Mouse (Mus musculus) thymus, adult 2 months (tissue): ENCODE results near the gene Depdc5. TPM values are rescaled to one million over a fixed set of nuclear protein-coding genes. Genes with fewer than 3 reads are reported as not detected.
"Not testable (repeated sequence)": the region's sequence is repeated elsewhere in the genome, so short reads cannot be mapped to it uniquely, and the experiment has no call there.

Experiments
- DNase-seq: peaks from one replicate; pipeline ENCODE4 v3.0.0; 2021
- H3K27ac ChIP-seq: fragments of 200-500 bp; 2 replicates; pipeline ENCODE4 v1.5.1; 2012; ENCODE audit warnings: low read length, control low read depth; ENCODE audit not compliant: control insufficient read depth, insufficient read depth
- H3K27me3 ChIP-seq: fragments of 200-500 bp; 2 replicates; pipeline ENCODE4 v1.6.1; 2012; ENCODE audit warnings: mild to moderate bottlenecking, low read length, moderate library complexity, mixed read lengths; ENCODE audit not compliant: control insufficient read depth, insufficient read depth
- H3K36me3 ChIP-seq: fragments of 200-500 bp; 2 replicates; pipeline ENCODE4 v1.6.1; 2012; ENCODE audit warnings: mild to moderate bottlenecking, low read length, moderate library complexity; ENCODE audit not compliant: control insufficient read depth, insufficient read depth
- H3K4me1 ChIP-seq: fragments of 200-500 bp; replicated peaks from 2 replicates; pipeline ENCODE4 v1.6.1; 2012; ENCODE audit warnings: low read length; ENCODE audit not compliant: control insufficient read depth, insufficient read depth
- H3K4me3 ChIP-seq: fragments of 200-500 bp; 2 replicates; pipeline ENCODE4 v1.5.1; 2012; ENCODE audit warnings: mild to moderate bottlenecking, low read length, control low read depth, moderate library complexity; ENCODE audit not compliant: control insufficient read depth, insufficient read depth
- CTCF ChIP-seq: fragments of 200-500 bp; IDR thresholded peaks from 2 replicates; pipeline ENCODE4 v1.5.1; 2012; ENCODE audit warnings: mild to moderate bottlenecking, control low read depth, low read length, moderate library complexity, borderline replicate concordance; ENCODE audit not compliant: control insufficient read depth, poor library complexity, insufficient read depth; ENCODE audit errors: extremely low read depth
- POLR2A ChIP-seq: fragments of 200-500 bp; IDR thresholded peaks from 2 replicates; pipeline ENCODE4 v1.6.1; 2012; ENCODE audit warnings: mild to moderate bottlenecking, low read length, control low read depth, moderate library complexity; ENCODE audit not compliant: control insufficient read depth, poor library complexity, insufficient read depth; ENCODE audit errors: extremely low read depth
- WGBS: fragments of 180-500 bp; shearing (Covaris S2); methylation state at CpG from one replicate; pipeline ENCODE4 v1.1.7; 2018; 5-methylcytosine and 5-hydroxymethylcytosine counted together
- polyA plus RNA-seq: library from polyadenylated mRNA; depleted of rRNA; stranded (reverse); fragments of >200 nt; gene quantifications from 2 replicates; pipeline ENCODE4 v1.2.3, GENCODE M21; 2012

Depdc5 gene
- polyA plus RNA-seq, 1 experiment, result 25.1 TPM

GRCm38 (mm10) chr5:33024474-33024873 is 161.0 kb downstream of the Depdc5 start:
- Histone ChIP-seq H3K36me3 (peaks cover 17% of the 10 kb centered on the region), H3K4me1 (peaks cover 2% of the 10 kb centered on the region), H3K27me3 (no peaks in the 10 kb centered on the region), H3K4me3 (no peak overlapping the region), H3K27ac (no peak overlapping the region)
- TF ChIP-seq CTCF, result no peak
- DNase-seq, result no peak
- 85% methylated on average over 5 of the region's 5 CpGs for WGBS

GRCm38 (mm10) chr5:33028656-33029055 is 165.2 kb downstream of the Depdc5 start:
- Histone ChIP-seq H3K4me3 (no peak overlapping the region), H3K27ac (no peak overlapping the region), H3K27me3 (no peaks in the 10 kb centered on the region), H3K36me3 (peaks cover 14% of the 10 kb centered on the region), H3K4me1 (no peaks in the 10 kb centered on the region)
- WGBS, result 93% methylated on average over 2 of the region's 2 CpGs
- TF ChIP-seq CTCF (no peak), POLR2A (no peak)
- no peak for DNase-seq

DNA sequence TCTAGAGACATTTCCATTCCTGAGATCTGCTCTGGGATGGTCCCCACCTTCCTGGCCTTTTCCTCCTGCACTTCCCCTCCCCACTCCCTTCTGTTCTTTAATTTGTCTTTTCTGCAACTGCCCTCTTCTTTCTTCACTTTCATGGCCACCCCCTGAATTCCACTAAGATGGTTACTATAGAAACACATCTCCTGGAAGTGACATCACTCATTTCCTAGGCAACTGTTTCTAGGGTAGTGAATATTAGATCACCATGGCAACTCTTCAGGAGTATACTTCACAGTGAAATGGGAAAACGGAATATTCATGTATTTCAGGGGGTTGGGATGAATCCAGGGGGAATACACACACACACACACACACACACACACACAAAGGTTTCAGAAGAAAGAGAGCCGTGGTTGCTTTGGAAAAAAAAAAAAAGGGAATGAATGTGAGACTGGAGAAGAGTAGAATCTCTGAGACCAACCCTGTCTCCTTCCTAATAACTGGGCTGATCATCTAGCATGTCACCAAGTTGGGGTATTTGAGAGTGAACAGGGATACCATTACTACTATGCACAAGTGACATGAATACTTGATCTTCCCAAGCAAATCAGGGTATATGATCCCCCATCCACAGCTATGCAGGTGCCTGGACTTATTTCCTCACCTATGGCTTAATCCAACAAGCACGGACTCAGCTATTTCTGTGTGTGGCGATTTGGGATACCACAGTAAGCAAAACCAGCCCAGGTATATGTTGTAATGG is 167.1 kb downstream of the Depdc5 start:
- Histone ChIP-seq H3K27ac (no peak overlapping the region), H3K27me3 (no peaks in the 10 kb centered on the region), H3K4me3 (no peak overlapping the region), H3K36me3 (peaks cover 7% of the 10 kb centered on the region), H3K4me1 (no peaks in the 10 kb centered on the region)
- no peak for TF ChIP-seq POLR2A
- no peak for TF ChIP-seq CTCF
- WGBS, result 89% methylated on average over 4 of the region's 4 CpGs
- no peak for DNase-seq

DNA sequence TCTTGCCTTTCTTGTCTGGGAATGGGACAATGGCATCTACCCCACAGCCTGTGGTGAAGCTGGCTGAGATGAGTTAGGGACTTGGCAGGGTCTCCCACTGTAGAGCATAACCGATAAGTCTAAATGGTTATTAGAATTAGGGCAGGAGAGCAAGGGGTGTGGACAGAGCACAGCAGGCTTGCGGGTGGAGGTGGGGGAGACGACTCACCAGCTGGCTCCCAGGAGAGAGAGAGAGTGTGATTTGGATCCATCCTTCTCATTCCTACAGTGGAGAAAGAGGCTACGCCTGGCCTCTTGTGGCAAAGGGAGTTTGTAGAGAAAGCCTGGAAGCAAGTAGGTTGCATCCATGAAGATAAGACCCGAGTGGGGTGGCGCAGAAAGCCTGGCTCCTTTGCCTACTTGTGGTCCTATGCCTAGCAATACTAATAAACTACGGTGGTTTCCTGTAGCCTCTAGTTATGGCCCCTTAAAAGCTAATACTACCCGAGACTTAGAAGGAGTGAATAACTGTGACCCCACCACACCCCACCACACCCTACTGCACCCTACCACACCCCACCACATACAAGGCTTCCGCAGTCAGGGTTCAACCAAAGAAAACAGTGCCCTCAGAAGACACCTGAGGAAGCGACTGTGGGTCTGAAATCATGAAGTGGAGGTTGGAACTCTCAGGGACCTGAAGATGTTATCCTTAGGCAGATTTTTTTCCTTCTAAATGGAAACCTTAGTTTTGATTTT is 168.7 kb downstream of the Depdc5 start:
- Histone ChIP-seq H3K27me3 (no peaks in the 10 kb centered on the region), H3K36me3 (no peaks in the 10 kb centered on the region), H3K27ac (no peak overlapping the region), H3K4me1 (no peaks in the 10 kb centered on the region), H3K4me3 (no peak overlapping the region)
- WGBS, result 94% methylated on average over 10 of the region's 10 CpGs
- no peak for DNase-seq
- TF ChIP-seq CTCF (no peak), POLR2A (no peak)

DNA sequence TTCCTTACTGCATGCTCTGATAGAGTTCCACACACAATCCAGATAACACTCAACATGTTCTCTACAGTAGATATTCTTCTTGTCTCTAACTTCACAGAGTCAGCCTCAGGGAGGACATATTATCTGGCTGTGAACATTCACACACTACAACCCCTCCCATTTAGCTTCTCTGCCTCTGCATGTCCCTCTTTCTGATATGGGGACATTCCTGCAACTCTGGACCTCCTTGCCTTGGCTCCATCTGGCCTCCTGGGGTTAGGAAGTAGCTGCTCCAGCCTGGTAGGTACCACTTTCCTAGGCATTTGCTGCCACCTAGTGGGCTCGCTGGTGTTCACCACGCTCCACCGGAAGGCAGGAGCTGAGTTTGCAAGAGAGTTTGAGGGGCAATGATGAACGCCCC is 169.6 kb downstream of the Depdc5 start:
- Histone ChIP-seq H3K4me3 (no peak overlapping the region), H3K27me3 (no peaks in the 10 kb centered on the region), H3K4me1 (no peaks in the 10 kb centered on the region), H3K36me3 (no peaks in the 10 kb centered on the region), H3K27ac (no peak overlapping the region)
- TF ChIP-seq POLR2A (no peak), CTCF (peak; percentile 90)
- peak; percentile 78 for DNase-seq
- 2% methylated on average over 4 of the region's 4 CpGs for WGBS

GRCm38 (mm10) chr5:33033633-33034032 is 170.1 kb downstream of the Depdc5 start:
- H3K4me1 ChIP-seq, H3K4me3 ChIP-seq, H3K36me3 ChIP-seq, H3K27ac ChIP-seq, H3K27me3 ChIP-seq, DNase-seq: not testable (repeated sequence)
- 49% methylated on average over 8 of the region's 8 CpGs for WGBS

- H3K4me3 ChIP-seq, result no peak overlapping the region
- no peaks in the 10 kb centered on the region for H3K36me3 ChIP-seq
- peaks cover 4% of the 10 kb centered on the region for H3K4me1 ChIP-seq
- peak; percentile 53 for DNase-seq
- TF ChIP-seq POLR2A (no peak), CTCF (peak; percentile 36; the same call in 1 of the 2 replicates)
- H3K27ac ChIP-seq, result no peak overlapping the region
- H3K27me3 ChIP-seq, result no peaks in the 10 kb centered on the region
- WGBS, result 23% methylated on average over 7 of the region's 7 CpGs
These were observed 170.6 kb downstream of the Depdc5 start for GRCm38 (mm10) chr5:33034100-33034499.
